ENCODE assay signal across 6 mouse cellular contexts in the genomic region with DNA sequence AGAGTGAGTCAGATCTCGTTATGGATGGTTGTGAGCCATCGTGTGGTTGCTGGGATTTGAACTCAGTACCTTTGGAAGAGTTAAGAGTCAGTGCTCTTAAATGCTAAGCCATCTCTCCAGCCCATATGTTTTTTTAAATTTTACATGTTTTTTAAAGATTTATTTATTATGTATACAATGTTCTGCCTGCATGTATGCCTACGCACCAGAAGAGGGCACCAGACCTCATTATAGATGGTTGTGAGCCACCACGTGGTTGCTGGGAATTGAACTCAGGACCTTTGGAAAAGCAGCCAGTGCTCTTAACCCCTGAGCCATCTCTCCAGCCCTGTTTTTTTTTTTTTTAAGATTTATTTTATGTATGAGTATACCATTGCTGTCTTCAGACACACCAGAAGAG. TPM values are rescaled to one million over a fixed set of nuclear protein-coding genes. Genes with fewer than 3 reads are reported as not detected.
A peak's percentile ranks its signal among the peaks of the same experiment; 100 is the strongest.
DNase-seq lines count a peak whose midpoint lies in the region; ATAC-seq and TF ChIP-seq lines count a peak whose summit lies in the region.
"Not testable (repeated sequence)": the region's sequence is repeated elsewhere in the genome, so short reads cannot be mapped to it uniquely, and the experiment has no call there.

No protein-coding gene starts in this region.

- intact Hi-C loops in heart, adult 2 months (cut with DNase I) = not testable (repeated sequence)

- not testable (repeated sequence) for H3K4me2 ChIP-seq in liver, postnatal 0 days (ENCODE audit: low read depth, low read length); midbrain, postnatal 0 days (ENCODE audit: low read depth, low read length, poor library complexity, severe bottlenecking)

- peaks cover 2 to 11% of the 10 kb centered on the region in 2 experiments; a peak in 2 of 4 replicates for H3K4me1 ChIP-seq in MEL (ENCODE audit: control insufficient read depth in 1 of 2, insufficient read depth in 2 of 2, low read length in 2 of 2)
- H3K4me1 ChIP-seq in heart, adult 2 months (ENCODE audit: control insufficient read depth, insufficient read depth, low read length); liver, postnatal 0 days (ENCODE audit: insufficient read depth); midbrain, postnatal 0 days (ENCODE audit: insufficient read depth, low read length): not testable (repeated sequence)

- TF ChIP-seq CTCF in MEL (IDR thresholded peaks at IDR 0.05 in 2 of 3, conservative IDR thresholded peaks at IDR 0.05 in 1 of 3; ENCODE audit: control insufficient read depth in 1 of 3, insufficient read depth in 1 of 3, low read depth in 2 of 3, low read length in 3 of 3, poor library complexity in 1 of 3, severe bottlenecking in 1 of 3) = peak in 1 of 3 experiments; percentile 41; a peak in 2 of 6 replicates
- peak; percentile 32; the same call in 1 of the 2 replicates for TF ChIP-seq CTCF in heart, adult 2 months (IDR thresholded peaks at IDR 0.05)
- peak; percentile 55 for TF ChIP-seq CTCF in layer of hippocampus, adult 2 months (conservative IDR thresholded peaks at IDR 0.05)
- peak; percentile 36 for TF ChIP-seq CTCF in liver, postnatal 0 days (IDR thresholded peaks at IDR 0.05; ENCODE audit: low read depth)
- TF ChIP-seq CTCF in midbrain, postnatal 0 days (IDR thresholded peaks at IDR 0.05) = peak; percentile 48

- H3K36me3 ChIP-seq in MEL (ENCODE audit: control insufficient read depth in 1 of 2, insufficient read depth in 2 of 2, low read length in 2 of 2); heart, adult 2 months (ENCODE audit: control insufficient read depth, insufficient read depth, low read length): not testable (repeated sequence)
- H3K36me3 ChIP-seq in liver, postnatal 0 days (replicated peaks; ENCODE audit: insufficient read depth, low read length) = peaks cover 27% of the 10 kb centered on the region
- H3K36me3 ChIP-seq in midbrain, postnatal 0 days (ENCODE audit: insufficient read depth, low read length) = peaks cover 28% of the 10 kb centered on the region

- not testable (repeated sequence) for TF ChIP-seq POLR2A in MEL (IDR thresholded peaks at IDR 0.05; ENCODE audit: control insufficient read depth in 1 of 2, insufficient read depth in 1 of 2, low read depth in 1 of 2, low read length in 2 of 2, poor library complexity in 1 of 2); heart, adult 2 months (IDR thresholded peaks at IDR 0.05; ENCODE audit: insufficient read depth, low read depth, low read length)

- not testable (repeated sequence) for ATAC-seq in liver, postnatal 0 days; midbrain, postnatal 0 days (ENCODE audit: low FRiP score)

- H3K4me3 ChIP-seq in MEL (ENCODE audit: control insufficient read depth in 1 of 2, insufficient read depth in 1 of 2, low read depth in 2 of 2, low read length in 2 of 2); heart, adult 2 months; layer of hippocampus, adult 2 months; liver, postnatal 0 days (ENCODE audit: low read depth, low read length); midbrain, postnatal 0 days (ENCODE audit: low read depth, low read length): not testable (repeated sequence)

- not testable (repeated sequence) for H3K9me3 ChIP-seq in MEL (replicated peaks; ENCODE audit: insufficient read depth, low read length); liver, postnatal 0 days (ENCODE audit: low read length); midbrain, postnatal 0 days (ENCODE audit: low read length)

- H3K9ac ChIP-seq in MEL (ENCODE audit: control insufficient read depth, low read depth, low read length, poor library complexity, severe bottlenecking); heart, adult 2 months (ENCODE audit: low read depth, low read length); liver, postnatal 0 days (replicated peaks); midbrain, postnatal 0 days (replicated peaks; ENCODE audit: low read length, poor library complexity, severe bottlenecking): not testable (repeated sequence)

- TF ChIP-seq EP300 in MEL (IDR thresholded peaks at IDR 0.05; ENCODE audit: low read depth in 1 of 2, low read length in 2 of 2); heart, adult 2 months (IDR thresholded peaks at IDR 0.05; ENCODE audit: insufficient read depth, low read depth, low read length); liver, postnatal 0 days (IDR thresholded peaks at IDR 0.05; ENCODE audit: low read depth): not testable (repeated sequence)

- WGBS in heart, adult 2 months = 77% methylated on average over 4 of the region's 4 CpGs
- WGBS in liver, postnatal 0 days (ENCODE audit: insufficient replicate concordance) = 81% methylated on average over 4 of the region's 4 CpGs
- 78% methylated on average over 4 of the region's 4 CpGs for WGBS in midbrain, postnatal 0 days

- H3K27ac ChIP-seq in MEL (ENCODE audit: control insufficient read depth, low read depth, low read length); heart, adult 2 months; layer of hippocampus, adult 2 months; midbrain, postnatal 0 days (ENCODE audit: low read depth, low read length): not testable (repeated sequence)
- peak overlapping the region; percentile 80 for H3K27ac ChIP-seq in liver, postnatal 0 days (ENCODE audit: low read depth)

- H3K79me2 ChIP-seq in MEL (ENCODE audit: control insufficient read depth, insufficient read depth, low read length, poor library complexity); heart, adult 2 months (replicated peaks; ENCODE audit: control insufficient read depth, insufficient read depth, low read length): not testable (repeated sequence)

- peak; percentile 6 for TF ChIP-seq RAD21 in MEL (IDR thresholded peaks at IDR 0.05; ENCODE audit: low read depth, low read length)

- not testable (repeated sequence) for H3K27me3 ChIP-seq in MEL (ENCODE audit: control insufficient read depth in 1 of 2, insufficient read depth in 2 of 2, low read length in 2 of 2); heart, adult 2 months (ENCODE audit: control insufficient read depth, insufficient read depth, low read length); liver, postnatal 0 days (ENCODE audit: insufficient read depth, low read length); midbrain, postnatal 0 days (ENCODE audit: insufficient read depth, low read length)

- DNase-seq in A20 (ENCODE audit: low read depth, low spot score) = peak; percentile 14
- peak; percentile 45 for DNase-seq in MEL (ENCODE audit: low read depth, low spot score)
- not testable (repeated sequence) for DNase-seq in heart, adult 2 months; layer of hippocampus, adult 2 months (ENCODE audit: low spot score in 2 of 2); liver, postnatal 0 days; midbrain, postnatal 0 days (ENCODE audit: low spot score)

RNA-seq across cellular contexts. Expression of gene Chadl, which starts 4.3 kb away (rescaled TPM):
- 0.10 and 0.42 TPM in 2 replicates for total RNA-seq in MEL (2012; rRNA removed)
- polyA plus RNA-seq in MEL (2012; ENCODE audit: insufficient read depth in 1 of 2, insufficient read length in 2 of 2, low read depth in 1 of 2, low replicate concordance in 2 of 2, missing spikeins in 1 of 2) = under 1 TPM in 1 of 2 experiments, not detected in 1; 0.72 TPM
- total RNA-seq in heart, adult 2 months (2021) = 1 to 10 TPM; 1.6 to 1.7 TPM
- 1.6 and 2.8 TPM in 2 replicates for polyA plus RNA-seq in heart, adult 2 months (2012; rRNA removed)
- total RNA-seq in layer of hippocampus, adult 2 months (2021) = 10 to 100 TPM; 11.7 to 12.3 TPM
- polyA plus RNA-seq in liver, postnatal 0 days (2015; fragmentation: Nextera tagmentation; extraction: Ambion mirVana) = 0.99 and 1.4 TPM in 2 replicates
- total RNA-seq in midbrain, postnatal 0 days (2014; rRNA removed) = 44.6 and 61.5 TPM in 2 replicates
- polyA plus RNA-seq in midbrain, postnatal 0 days (2015; fragmentation: Nextera tagmentation; extraction: Ambion mirVana) = 63.9 and 65.6 TPM in 2 replicates

RNA-seq across cellular contexts. Expression of gene L3mbtl2, which starts 37.7 kb away (rescaled TPM):
- total RNA-seq in MEL (2012; rRNA removed) = 47.4 and 56.7 TPM in 2 replicates
- 10 to 100 TPM in 1 of 2 experiments, not detected in 1; 58.1 TPM for polyA plus RNA-seq in MEL (2012; ENCODE audit: insufficient read depth in 1 of 2, insufficient read length in 2 of 2, low read depth in 1 of 2, low replicate concordance in 2 of 2, missing spikeins in 1 of 2)
- total RNA-seq in heart, adult 2 months (2021) = 10 to 100 TPM; 11.1 to 12.6 TPM
- polyA plus RNA-seq in heart, adult 2 months (2012; rRNA removed) = 7.8 and 10.4 TPM in 2 replicates
- total RNA-seq in layer of hippocampus, adult 2 months (2021) = 10 to 100 TPM; 40.8 to 43.5 TPM
- polyA plus RNA-seq in liver, postnatal 0 days (2015; fragmentation: Nextera tagmentation; extraction: Ambion mirVana) = 7.3 and 8.2 TPM in 2 replicates
- total RNA-seq in midbrain, postnatal 0 days (2014; rRNA removed) = 26.6 and 28.4 TPM in 2 replicates
- 27.0 and 28.9 TPM in 2 replicates for polyA plus RNA-seq in midbrain, postnatal 0 days (2015; fragmentation: Nextera tagmentation; extraction: Ambion mirVana)

RNA-seq across cellular contexts. Expression of gene Zc3h7b, which starts 43.5 kb away (rescaled TPM):
- 16.9 and 18.2 TPM in 2 replicates for total RNA-seq in MEL (2012; rRNA removed)
- 100 to 1,000 TPM in 1 of 2 experiments, 10 to 100 TPM in 1; 41.5 to 108 TPM for polyA plus RNA-seq in MEL (2012; ENCODE audit: insufficient read depth in 1 of 2, insufficient read length in 2 of 2, low read depth in 1 of 2, low replicate concordance in 2 of 2, missing spikeins in 1 of 2)
- total RNA-seq in heart, adult 2 months (2021) = 10 to 100 TPM; 65.5 to 74.9 TPM
- polyA plus RNA-seq in heart, adult 2 months (2012; rRNA removed) = 30.9 and 35.9 TPM in 2 replicates
- 100 to 1,000 TPM; 140 to 145 TPM for total RNA-seq in layer of hippocampus, adult 2 months (2021)
- 3.3 and 4.2 TPM in 2 replicates for polyA plus RNA-seq in liver, postnatal 0 days (2015; fragmentation: Nextera tagmentation; extraction: Ambion mirVana)
- total RNA-seq in midbrain, postnatal 0 days (2014; rRNA removed) = 147 and 154 TPM in 2 replicates
- polyA plus RNA-seq in midbrain, postnatal 0 days (2015; fragmentation: Nextera tagmentation; extraction: Ambion mirVana) = 43.9 TPM in 2 replicates

RNA-seq across cellular contexts. Expression of gene Rangap1, which starts 44.0 kb away (rescaled TPM):
- total RNA-seq in MEL (2012; rRNA removed) = 191 and 197 TPM in 2 replicates
- polyA plus RNA-seq in MEL (2012; ENCODE audit: insufficient read depth in 1 of 2, insufficient read length in 2 of 2, low read depth in 1 of 2, low replicate concordance in 2 of 2, missing spikeins in 1 of 2) = 100 to 1,000 TPM in 1 of 2 experiments, not detected in 1; 281 TPM
- total RNA-seq in heart, adult 2 months (2021) = 10 to 100 TPM; 25.7 to 27.3 TPM
- 14.1 and 19.1 TPM in 2 replicates for polyA plus RNA-seq in heart, adult 2 months (2012; rRNA removed)
- total RNA-seq in layer of hippocampus, adult 2 months (2021) = 100 to 1,000 TPM; 149 to 162 TPM
- polyA plus RNA-seq in liver, postnatal 0 days (2015; fragmentation: Nextera tagmentation; extraction: Ambion mirVana) = 31.3 and 38.0 TPM in 2 replicates
- total RNA-seq in midbrain, postnatal 0 days (2014; rRNA removed) = 154 and 183 TPM in 2 replicates
- 142 and 146 TPM in 2 replicates for polyA plus RNA-seq in midbrain, postnatal 0 days (2015; fragmentation: Nextera tagmentation; extraction: Ambion mirVana)
